Mouse (Mus musculus) lung, adult 2 months (tissue): ENCODE results near the gene Ajm1. TPM values are rescaled to one million over a fixed set of nuclear protein-coding genes. Genes with fewer than 3 reads are reported as not detected.

ENCODE experiments used
- DNase-seq: peaks from one replicate; pipeline ENCODE4 v3.0.0; 2022
- H3K4me1 ChIP-seq: fragments of 200-500 bp; 2 replicates; pipeline ENCODE4 v1.6.1; 2011; ENCODE audit warnings: low read length; ENCODE audit not compliant: control insufficient read depth, insufficient read depth
- H3K4me3 ChIP-seq: fragments of 200-500 bp; replicated peaks from 2 replicates; pipeline ENCODE3; 2011; ENCODE audit warnings: low read depth, mild to moderate bottlenecking, control low read depth, low read length; ENCODE audit errors: extremely low read depth
- CTCF ChIP-seq: fragments of 200-500 bp; IDR thresholded peaks from 2 replicates; pipeline ENCODE4 v1.5.1; 2011; ENCODE audit warnings: mild to moderate bottlenecking, low read length, control low read depth; ENCODE audit not compliant: insufficient read depth
- POLR2A ChIP-seq: fragments of 200-500 bp; IDR thresholded peaks from 2 replicates; pipeline ENCODE4 v1.6.1; 2011; ENCODE audit warnings: low read depth, mild to moderate bottlenecking, control low read depth, low read length, borderline replicate concordance; ENCODE audit errors: extremely low read depth
- WGBS: fragments of 180-500 bp; shearing (Covaris S2); methylation state at CpG from one replicate; pipeline ENCODE4 v1.1.7; 2018; 5-methylcytosine and 5-hydroxymethylcytosine counted together
- polyA plus RNA-seq: library from polyadenylated mRNA; depleted of rRNA; stranded (reverse); fragments of >200 nt; gene quantifications from 2 replicates; pipeline ENCODE4 v1.2.3, GENCODE M21; 2012

Ajm1 gene
- polyA plus RNA-seq, 1 experiment: 0.34 TPM

GRCm38 (mm10) chr2:25608671-25609070 lies 27.1 kb upstream of the Ajm1 start:
- peak overlapping the region; percentile 93 for H3K4me3 ChIP-seq
- 50% methylated on average over 10 of the region's 10 CpGs for WGBS
- peaks cover 4% of the 10 kb centered on the region for H3K4me1 ChIP-seq
- DNase-seq: no peak
- TF ChIP-seq POLR2A: no peak
- no peak for TF ChIP-seq CTCF

- peaks cover 4% of the 10 kb centered on the region for H3K4me1 ChIP-seq
- TF ChIP-seq CTCF (no peak), POLR2A (peak; percentile 71; the same call in 1 of the 2 replicates)
- H3K4me3 ChIP-seq: peak within 1 kb of the TSS; percentile 93
- WGBS: under 1% methylated on average over 80 of the region's 80 CpGs
- peak; percentile 89 for DNase-seq
These were observed 26.4 kb upstream of the Ajm1 start, which contains the start of gene Rabl6 for GRCm38 (mm10) chr2:25607761-25608622. Rabl6 (minus strand) TSS chr2:25608521.

- Histone ChIP-seq H3K4me3 (no peak overlapping the region), H3K4me1 (peaks cover 4% of the 10 kb centered on the region)
- 93% methylated on average over 5 of the region's 5 CpGs for WGBS
- TF ChIP-seq POLR2A (no peak), CTCF (no peak)
- DNase-seq: no peak
These were observed 21.0 kb upstream of the Ajm1 start for GRCm38 (mm10) chr2:25602526-25602925.

GRCm38 (mm10) chr2:25600037-25600436 lies 18.5 kb upstream of the Ajm1 start:
- Histone ChIP-seq H3K4me3 (no peak overlapping the region), H3K4me1 (no peaks in the 10 kb centered on the region)
- WGBS: 78% methylated on average over 2 of the region's 2 CpGs
- TF ChIP-seq POLR2A (no peak), CTCF (no peak)
- no peak for DNase-seq

- WGBS: 93% methylated on average over 1 of the region's 1 CpGs
These were observed 17.2 kb upstream of the Ajm1 start for GRCm38 (mm10) chr2:25598749-25599148.

GRCm38 (mm10) chr2:25596765-25597510 lies 15.4 kb upstream of the Ajm1 start:
- no peak for DNase-seq
- TF ChIP-seq POLR2A: no peak
- TF ChIP-seq CTCF: no peak
- Histone ChIP-seq H3K4me3 (no peak overlapping the region), H3K4me1 (no peaks in the 10 kb centered on the region)
- WGBS: 93% methylated on average over 5 of the region's 5 CpGs

More at GRCm38 (mm10) chr2:25598749-25599148, 17.2 kb upstream of the Ajm1 start:
- TF ChIP-seq POLR2A (no peak), CTCF (no peak)
- Histone ChIP-seq H3K4me3 (no peak overlapping the region), H3K4me1 (no peaks in the 10 kb centered on the region)
- no peak for DNase-seq

- TF ChIP-seq CTCF: peak; percentile 43
- TF ChIP-seq POLR2A: no peak
- H3K4me1 ChIP-seq: no peaks in the 10 kb centered on the region
- WGBS: 57% methylated on average over 2 of the region's 2 CpGs
- H3K4me3 ChIP-seq: no peak overlapping the region
- DNase-seq: no peak
These were observed 10.3 kb upstream of the Ajm1 start for GRCm38 (mm10) chr2:25591863-25592262.

- no peak overlapping the region for H3K4me3 ChIP-seq
- no peaks in the 10 kb centered on the region for H3K4me1 ChIP-seq
- TF ChIP-seq POLR2A (no peak), CTCF (no peak)
- WGBS: 90% methylated on average over 8 of the region's 8 CpGs
- DNase-seq: no peak
These were observed 6.8 kb upstream of the Ajm1 start for GRCm38 (mm10) chr2:25588227-25588907.

GRCm38 (mm10) chr2:25587290-25587689 lies 5.7 kb upstream of the Ajm1 start:
- 89% methylated on average over 8 of the region's 8 CpGs for WGBS
- DNase-seq: no peak
- no peak for TF ChIP-seq POLR2A
- H3K4me1 ChIP-seq: no peaks in the 10 kb centered on the region
- H3K4me3 ChIP-seq: no peak overlapping the region
